Mouse (Mus musculus) stomach, postnatal 0 days (tissue): Measurements from ENCODE around the gene Stfa3.

ENCODE experiments used
- CTCF ChIP-seq: IDR thresholded peaks from 2 replicates; pipeline ENCODE4 v1.5.1; 2016; ENCODE audit warnings: antibody characterized with exemption, low read depth, mild to moderate bottlenecking, moderate library complexity
- EP300 ChIP-seq: optimal IDR thresholded peaks from 2 replicates; pipeline ENCODE3; 2016; ENCODE audit warnings: antibody characterized with exemption

GRCm38 (mm10) chr16:36408357-36408756 is 46.8 kb downstream of the Stfa3 start, which contains the start of gene Stfa2:
- TF ChIP-seq EP300 (no peak), CTCF (no peak)
